Mouse (Mus musculus): ENCODE measurements around the gene Orai3. TPM values are rescaled to one million over a fixed set of nuclear protein-coding genes. Genes with fewer than 3 reads are reported as not detected.
"Not testable (repeated sequence)": the region's sequence is repeated elsewhere in the genome, so short reads cannot be mapped to it uniquely, and the experiment has no call there.

Orai3 gene
- polyA plus RNA-seq (2012; rRNA removed) (6.9 and 7.2 TPM in 2 replicates), polyA plus RNA-seq (2014; fragmentation: Nextera tagmentation; extraction: Ambion mirVana) (3.9 and 4.9 TPM in 2 replicates)

- Histone ChIP-seq H3K4me2 (ENCODE audit: low read depth) (peak within 1 kb of the TSS; percentile 94), H3K4me1 (replicated peaks; ENCODE audit: control insufficient read depth in 2 of 2, insufficient read depth in 2 of 2, low read length in 1 of 2) (peaks cover 35 to 53% of the 10 kb centered on the region in 2 experiments), H3K9me3 (ENCODE audit: control insufficient read depth, low read length) (no peaks in the 10 kb centered on the region), H3K27me3 (ENCODE audit: control insufficient read depth, insufficient read depth, low read length) (no peaks in the 10 kb centered on the region), H3K36me3 (replicated peaks; ENCODE audit: control insufficient read depth, insufficient read depth, low read depth) (no peaks in the 10 kb centered on the region), H3K9ac (replicated peaks) (peak within 1 kb of the TSS; percentile 90), H3K4me3 (ENCODE audit: insufficient read depth in 1 of 2, low read depth in 2 of 2, low read length in 2 of 2) (peak within 1 kb of the TSS; percentile 58 to 72), H3K27ac (peak within 1 kb of the TSS; percentile 93)
- WGBS (ENCODE audit: insufficient replicate concordance) = under 1% methylated on average over 24 of the region's 24 CpGs
- ATAC-seq (ENCODE audit: insufficient read depth) (peak; percentile 11; the same call in 1 of the 2 replicates), DNase-seq (ENCODE audit: low read depth in 3 of 3, low spot score in 3 of 3) (peak in 1 of 3 experiments; percentile 52)
- TF ChIP-seq CTCF (IDR thresholded peaks at IDR 0.05; ENCODE audit: low read depth) = no peak
- no peak for TF ChIP-seq EP300 (IDR thresholded peaks at IDR 0.05; ENCODE audit: low read depth)
Measured at GRCm38 (mm10) chr7:127769651-127770038, at the start of gene Orai3. TSS of gene Orai3 (plus strand) at chr7:127769815.

- Histone ChIP-seq H3K4me3 (ENCODE audit: insufficient read depth in 1 of 2, low read depth in 2 of 2, low read length in 2 of 2) (no peak overlapping the region), H3K9ac (replicated peaks) (no peak overlapping the region), H3K4me1 (replicated peaks; ENCODE audit: control insufficient read depth in 2 of 2, insufficient read depth in 2 of 2, low read length in 1 of 2) (no peaks in the 10 kb centered on the region), H3K27ac (no peak overlapping the region), H3K36me3 (replicated peaks; ENCODE audit: control insufficient read depth, insufficient read depth, low read depth) (no peaks in the 10 kb centered on the region), H3K4me2 (ENCODE audit: low read depth) (no peak overlapping the region), H3K27me3 (ENCODE audit: control insufficient read depth, insufficient read depth, low read length) (no peaks in the 10 kb centered on the region), H3K9me3 (ENCODE audit: control insufficient read depth, low read length) (no peaks in the 10 kb centered on the region)
- no peak for TF ChIP-seq CTCF (IDR thresholded peaks at IDR 0.05; ENCODE audit: low read depth)
- no peak for TF ChIP-seq EP300 (IDR thresholded peaks at IDR 0.05; ENCODE audit: low read depth)
- DNase-seq (ENCODE audit: low read depth in 3 of 3, low spot score in 3 of 3) = no peak
- WGBS (ENCODE audit: insufficient replicate concordance) = 50% methylated on average over 2 of the region's 2 CpGs
- no peak for ATAC-seq (ENCODE audit: insufficient read depth)
Measured at GRCm38 (mm10) chr7:127725490-127725889, 44.1 kb upstream of the Orai3 start.

- Histone ChIP-seq H3K4me3 (ENCODE audit: insufficient read depth in 1 of 2, low read depth in 2 of 2, low read length in 2 of 2) (no peak overlapping the region), H3K27ac (no peak overlapping the region), H3K36me3 (replicated peaks; ENCODE audit: control insufficient read depth, insufficient read depth, low read depth) (no peaks in the 10 kb centered on the region), H3K9me3 (ENCODE audit: control insufficient read depth, low read length) (no peaks in the 10 kb centered on the region), H3K27me3 (ENCODE audit: control insufficient read depth, insufficient read depth, low read length) (no peaks in the 10 kb centered on the region), H3K4me1 (replicated peaks; ENCODE audit: control insufficient read depth in 2 of 2, insufficient read depth in 2 of 2, low read length in 1 of 2) (no peaks in the 10 kb centered on the region), H3K9ac (replicated peaks) (no peak overlapping the region), H3K4me2 (ENCODE audit: low read depth) (no peak overlapping the region)
- ATAC-seq (ENCODE audit: insufficient read depth) (no peak), DNase-seq (ENCODE audit: low read depth in 3 of 3, low spot score in 3 of 3) (no peak)
- WGBS (ENCODE audit: insufficient replicate concordance) = 53% methylated on average over 6 of the region's 6 CpGs
- TF ChIP-seq EP300 (IDR thresholded peaks at IDR 0.05; ENCODE audit: low read depth) (no peak), CTCF (IDR thresholded peaks at IDR 0.05; ENCODE audit: low read depth) (no peak)
Measured at GRCm38 (mm10) chr7:127725924-127726323, 43.7 kb upstream of the Orai3 start.

GRCm38 (mm10) chr7:127727898-127728297 lies 41.7 kb upstream of the Orai3 start:
- 56% methylated on average over 7 of the region's 7 CpGs for WGBS (ENCODE audit: insufficient replicate concordance)
- no peak for TF ChIP-seq EP300 (IDR thresholded peaks at IDR 0.05; ENCODE audit: low read depth)
- peak; percentile 47; the same call in 1 of the 2 replicates for TF ChIP-seq CTCF (IDR thresholded peaks at IDR 0.05; ENCODE audit: low read depth)
- ATAC-seq (ENCODE audit: insufficient read depth) = no peak

GRCm38 (mm10) chr7:127730170-127730569 lies 39.4 kb upstream of the Orai3 start:
- H3K27ac ChIP-seq = no peak overlapping the region
- H3K9me3 ChIP-seq (ENCODE audit: control insufficient read depth, low read length) = no peaks in the 10 kb centered on the region
- H3K27me3 ChIP-seq (ENCODE audit: control insufficient read depth, insufficient read depth, low read length) = no peaks in the 10 kb centered on the region
- no peaks in the 10 kb centered on the region for H3K4me1 ChIP-seq (replicated peaks; ENCODE audit: control insufficient read depth in 2 of 2, insufficient read depth in 2 of 2, low read length in 1 of 2)
- TF ChIP-seq EP300 (IDR thresholded peaks at IDR 0.05; ENCODE audit: low read depth) = no peak
- no peak for TF ChIP-seq CTCF (IDR thresholded peaks at IDR 0.05; ENCODE audit: low read depth)
- no peak for DNase-seq (ENCODE audit: low read depth in 3 of 3, low spot score in 3 of 3)
- no peak for ATAC-seq (ENCODE audit: insufficient read depth)
- 47% methylated on average over 4 of the region's 4 CpGs for WGBS (ENCODE audit: insufficient replicate concordance)
- H3K4me3 ChIP-seq (ENCODE audit: insufficient read depth in 1 of 2, low read depth in 2 of 2, low read length in 2 of 2) = no peak overlapping the region
- H3K4me2 ChIP-seq (ENCODE audit: low read depth) = no peak overlapping the region
- no peak overlapping the region for H3K9ac ChIP-seq (replicated peaks)
- H3K36me3 ChIP-seq (replicated peaks; ENCODE audit: control insufficient read depth, insufficient read depth, low read depth) = no peaks in the 10 kb centered on the region

More at GRCm38 (mm10) chr7:127727898-127728297, 41.7 kb upstream of the Orai3 start:
- H3K27me3 ChIP-seq (ENCODE audit: control insufficient read depth, insufficient read depth, low read length) = no peaks in the 10 kb centered on the region
- H3K27ac ChIP-seq = no peak overlapping the region
- H3K9ac ChIP-seq (replicated peaks) = no peak overlapping the region
- H3K36me3 ChIP-seq (replicated peaks; ENCODE audit: control insufficient read depth, insufficient read depth, low read depth) = no peaks in the 10 kb centered on the region
- DNase-seq (ENCODE audit: low read depth in 3 of 3, low spot score in 3 of 3) = no peak
- no peak overlapping the region for H3K4me2 ChIP-seq (ENCODE audit: low read depth)
- no peaks in the 10 kb centered on the region for H3K4me1 ChIP-seq (replicated peaks; ENCODE audit: control insufficient read depth in 2 of 2, insufficient read depth in 2 of 2, low read length in 1 of 2)
- H3K4me3 ChIP-seq (ENCODE audit: insufficient read depth in 1 of 2, low read depth in 2 of 2, low read length in 2 of 2) = no peak overlapping the region
- no peaks in the 10 kb centered on the region for H3K9me3 ChIP-seq (ENCODE audit: control insufficient read depth, low read length)

- not testable (repeated sequence) for H3K4me1 ChIP-seq (replicated peaks; ENCODE audit: control insufficient read depth in 2 of 2, insufficient read depth in 2 of 2, low read length in 1 of 2); H3K27ac ChIP-seq; H3K9ac ChIP-seq (replicated peaks); ATAC-seq (ENCODE audit: insufficient read depth); H3K27me3 ChIP-seq (ENCODE audit: control insufficient read depth, insufficient read depth, low read length); H3K4me2 ChIP-seq (ENCODE audit: low read depth); H3K36me3 ChIP-seq (replicated peaks; ENCODE audit: control insufficient read depth, insufficient read depth, low read depth); DNase-seq (ENCODE audit: low read depth in 3 of 3, low spot score in 3 of 3); H3K4me3 ChIP-seq (ENCODE audit: insufficient read depth in 1 of 2, low read depth in 2 of 2, low read length in 2 of 2); H3K9me3 ChIP-seq (ENCODE audit: control insufficient read depth, low read length)
- WGBS (ENCODE audit: insufficient replicate concordance) = no CpG with 5 or more reads among the region's 5 CpGs
Measured at GRCm38 (mm10) chr7:127732066-127732465, 37.5 kb upstream of the Orai3 start, which contains the start of gene Ctf2. TSS of gene Ctf2 (minus strand) at chr7:127732166.
